Mouse (Mus musculus) frontal cortex, postnatal 14 days (tissue): ENCODE data around the gene Fcamr.

Experiments
- DNase-seq, 2 experiments: peaks; one replicate each; pipeline ENCODE4 v3.0.0; 2022; ENCODE audit warnings: low spot score in 2 of 2

Gene Fcamr

DNA sequence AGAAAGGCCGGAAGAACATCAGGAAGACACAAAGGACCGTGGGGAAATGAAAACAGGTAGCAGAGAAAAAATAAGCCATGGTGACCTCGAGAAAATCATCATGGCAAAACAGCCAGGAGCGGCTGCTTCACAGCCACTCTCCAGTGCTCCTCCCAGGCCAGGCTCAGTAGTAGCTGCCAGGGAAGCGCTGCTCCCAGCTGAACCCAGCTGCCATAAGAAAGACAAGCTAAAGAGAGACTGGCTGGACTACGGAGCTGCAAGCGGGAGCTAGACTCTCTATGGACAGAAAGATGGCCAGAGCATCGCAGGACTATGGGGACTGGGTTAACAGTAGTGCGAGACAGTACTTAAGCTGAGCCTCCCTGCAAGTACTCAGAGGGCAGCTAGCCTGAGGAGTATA lies 54.1 kb downstream of the Fcamr start:
- no peak for DNase-seq

DNA sequence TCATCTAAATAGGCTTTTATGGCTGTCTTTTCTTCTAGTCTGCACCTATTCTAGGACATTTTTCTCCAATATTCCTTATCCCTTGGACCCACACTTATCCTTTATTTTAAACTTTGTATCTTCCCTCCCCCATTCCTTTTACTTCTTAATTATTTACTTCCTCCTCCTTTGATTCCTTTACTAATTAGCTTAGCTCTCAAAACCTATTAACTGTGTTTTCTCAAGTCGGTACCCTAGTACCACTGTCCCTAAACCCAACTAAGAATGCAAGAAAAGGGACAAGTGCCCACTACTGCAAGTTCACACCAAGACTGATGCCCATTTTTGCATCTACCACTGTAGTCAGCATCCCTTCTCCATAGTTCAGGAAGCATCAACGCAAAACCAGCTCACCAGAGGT lies 55.0 kb downstream of the Fcamr start:
- DNase-seq = no peak

DNA sequence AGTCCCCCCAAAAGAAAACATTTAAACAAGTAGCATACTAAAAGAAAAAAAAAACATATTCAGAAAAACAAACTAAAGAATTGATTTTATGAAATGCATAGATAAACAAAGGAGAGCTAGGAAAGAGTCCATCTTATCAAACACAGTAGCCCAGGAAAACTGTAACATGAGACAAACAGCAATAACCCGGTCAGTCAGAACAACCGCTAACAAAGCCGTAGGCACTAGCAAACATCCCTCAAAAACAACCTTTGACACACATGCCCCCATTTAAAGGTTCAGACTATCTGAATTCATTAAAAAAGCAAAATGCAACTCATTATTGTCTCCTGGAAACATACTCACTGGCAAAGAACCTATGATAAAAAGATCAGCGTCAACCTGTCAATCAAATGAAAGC lies 56.8 kb downstream of the Fcamr start:
- DNase-seq = no peak

DNA sequence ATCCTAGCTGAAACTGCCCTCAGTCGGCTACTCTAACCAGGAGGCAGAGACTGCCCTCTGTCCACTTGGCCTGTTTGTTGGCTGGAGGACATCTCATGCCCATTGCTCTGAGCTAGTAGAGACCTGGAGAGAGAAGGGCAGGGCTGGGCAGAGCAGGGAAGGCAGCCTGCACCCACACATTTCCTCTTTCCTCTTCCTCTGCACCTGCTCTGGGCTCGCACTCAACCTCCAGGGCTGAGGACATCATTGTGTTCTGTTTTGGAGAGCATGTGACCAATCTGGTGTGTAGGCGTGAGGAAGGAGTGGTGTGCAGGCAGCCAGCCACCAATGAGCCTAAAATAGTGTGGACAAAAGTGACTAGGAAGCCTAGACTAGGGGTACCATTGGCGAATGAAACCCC lies 63.5 kb downstream of the Fcamr start:
- DNase-seq = no peak
